Mouse (Mus musculus) midbrain, postnatal 0 days (tissue): ENCODE data around the gene Fopnl. TPM values are rescaled to one million over a fixed set of nuclear protein-coding genes. Genes with fewer than 3 reads are reported as not detected.
A peak's percentile ranks its signal among the peaks of the same experiment; 100 is the strongest.

Experiments
- ATAC-seq: fragments of 200-750 bp; cut with Nextera tagmentation; 2 replicates; pipeline ENCODE4 v1.8.0; 2017; ENCODE audit warnings: moderate number of reproducible peaks, mild to moderate bottlenecking, moderate TSS enrichment, moderate library complexity; ENCODE audit not compliant: low FRiP score
- DNase-seq: peaks from one replicate; pipeline ENCODE4 v3.0.0-alpha.2; 2015; ENCODE audit warnings: low spot score
- H3K27ac ChIP-seq: fragments of 300-500 bp; sonication (generic); 2 replicates; pipeline ENCODE4 v1.5.1; 2014; ENCODE audit warnings: low read depth, mild to moderate bottlenecking, low read length, mixed read lengths
- H3K27me3 ChIP-seq: fragments of 300-500 bp; sonication (generic); 2 replicates; pipeline ENCODE4 v1.6.1; 2014; ENCODE audit warnings: low read length, control low read depth, mixed read lengths; ENCODE audit not compliant: insufficient read depth
- H3K36me3 ChIP-seq: fragments of 300-500 bp; sonication (generic); 2 replicates; pipeline ENCODE4 v1.6.1; 2014; ENCODE audit warnings: low read length, control low read depth, mixed read lengths; ENCODE audit not compliant: insufficient read depth
- H3K4me1 ChIP-seq: fragments of 300-500 bp; sonication (generic); 2 replicates; pipeline ENCODE4 v1.6.1; 2014; ENCODE audit warnings: mild to moderate bottlenecking, control low read depth, antibody characterized with exemption, low read length, mixed read lengths; ENCODE audit not compliant: insufficient read depth
- H3K4me2 ChIP-seq: fragments of 300-500 bp; sonication (generic); 2 replicates; pipeline ENCODE4 v1.6.1; 2014; ENCODE audit warnings: low read depth, mild to moderate bottlenecking, low read length, mixed read lengths; ENCODE audit not compliant: poor library complexity, severe bottlenecking
- H3K4me3 ChIP-seq: fragments of 300-500 bp; sonication (generic); 2 replicates; pipeline ENCODE4 v1.5.1; 2014; ENCODE audit warnings: low read depth, mild to moderate bottlenecking, low read length, moderate library complexity
- H3K9ac ChIP-seq: fragments of 300-500 bp; sonication (generic); replicated peaks from 2 replicates; pipeline ENCODE4 v1.6.1; 2014; ENCODE audit warnings: mild to moderate bottlenecking, low read length, moderate library complexity, mixed read lengths; ENCODE audit not compliant: poor library complexity, severe bottlenecking
- H3K9me3 ChIP-seq: fragments of 300-500 bp; sonication (generic); 2 replicates; pipeline ENCODE4 v1.6.1; 2016; ENCODE audit warnings: low read length, control low read depth
- CTCF ChIP-seq: IDR thresholded peaks from 2 replicates; pipeline ENCODE4 v1.5.1; 2016; ENCODE audit warnings: antibody characterized with exemption, mild to moderate bottlenecking
- WGBS: fragments of 180-500 bp; shearing (Covaris S2); extraction: QIAGEN DNeasy Blood & Tissue Kit; methylation state at CpG from one replicate; pipeline ENCODE4 v1.1.7; 2014; 5-methylcytosine and 5-hydroxymethylcytosine counted together
- polyA plus RNA-seq: library from polyadenylated mRNA; unstranded; fragments of >200 nt; fragmentation: Nextera tagmentation; extraction: Ambion mirVana; gene quantifications from 2 replicates; pipeline ENCODE4 v1.2.1, GENCODE M21; 2015
- total RNA-seq: library from RNA; depleted of rRNA; stranded (reverse); fragments of >200 nt; gene quantifications from 2 replicates; pipeline ENCODE4 v1.2.3, GENCODE M21; 2014

Gene Fopnl
- total and polyA plus RNA-seq, 2 experiments from 2014 or later: 124 to 212 TPM

DNA sequence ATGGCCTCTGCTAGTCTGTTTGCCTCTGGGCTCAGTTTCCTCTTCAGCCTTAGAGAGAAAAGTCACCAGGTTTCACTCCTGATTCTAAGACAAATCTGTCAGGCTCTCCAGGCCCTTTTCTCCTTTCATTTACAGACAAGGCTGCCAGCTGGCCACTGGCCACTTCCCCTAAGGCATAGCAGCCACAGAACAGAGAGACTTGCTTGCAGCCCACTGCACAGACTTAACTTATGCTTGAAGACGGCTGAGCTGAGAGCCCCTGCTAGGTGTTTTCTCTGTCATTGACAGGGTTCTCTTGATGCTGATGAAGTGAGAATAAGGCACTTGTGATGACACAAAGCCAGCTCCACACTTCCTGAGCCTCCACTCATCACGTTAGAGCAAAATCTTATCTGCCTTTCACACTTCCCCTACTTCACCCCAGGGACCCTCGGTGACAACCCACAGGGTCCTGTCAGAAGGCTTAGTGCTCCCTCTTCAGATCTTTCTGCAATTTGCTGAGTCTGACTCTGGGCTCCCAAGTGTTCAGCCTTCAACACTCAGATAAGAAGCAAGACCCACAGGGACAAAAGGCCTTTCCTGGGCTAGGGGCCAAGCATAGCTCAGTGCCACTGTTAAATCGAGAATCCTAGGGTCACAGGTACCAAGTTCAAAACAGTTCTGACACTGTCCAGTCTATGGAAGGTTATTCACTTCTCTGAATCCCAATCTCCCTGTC lies 51.8 kb downstream of the Fopnl start:
- no peak overlapping the region for H3K9ac ChIP-seq
- H3K4me3 ChIP-seq: no peak overlapping the region
- no peak overlapping the region for H3K4me2 ChIP-seq
- no peak for ATAC-seq
- H3K36me3 ChIP-seq: no peaks in the 10 kb centered on the region
- 49% methylated on average over 4 of the region's 4 CpGs for WGBS
- peak; percentile 60 for DNase-seq
- no peaks in the 10 kb centered on the region for H3K27me3 ChIP-seq
- TF ChIP-seq CTCF: no peak
- H3K27ac ChIP-seq: no peak overlapping the region
- H3K9me3 ChIP-seq: no peaks in the 10 kb centered on the region
- no peaks in the 10 kb centered on the region for H3K4me1 ChIP-seq

GRCm38 (mm10) chr16:14264504-14264903 lies 52.7 kb downstream of the Fopnl start:
- Histone ChIP-seq H3K4me1 (no peaks in the 10 kb centered on the region), H3K27me3 (no peaks in the 10 kb centered on the region), H3K27ac (no peak overlapping the region), H3K9me3 (no peaks in the 10 kb centered on the region), H3K36me3 (no peaks in the 10 kb centered on the region), H3K4me3 (no peak overlapping the region), H3K9ac (no peak overlapping the region), H3K4me2 (no peak overlapping the region)
- WGBS: 84% methylated on average over 2 of the region's 2 CpGs
- ATAC-seq (no peak), DNase-seq (no peak)
- TF ChIP-seq CTCF: no peak

GRCm38 (mm10) chr16:14263241-14263640 lies 54.0 kb downstream of the Fopnl start:
- Histone ChIP-seq H3K4me2 (no peak overlapping the region), H3K9ac (no peak overlapping the region), H3K4me3 (no peak overlapping the region), H3K27ac (no peak overlapping the region), H3K27me3 (no peaks in the 10 kb centered on the region), H3K9me3 (no peaks in the 10 kb centered on the region), H3K4me1 (no peaks in the 10 kb centered on the region), H3K36me3 (no peaks in the 10 kb centered on the region)
- TF ChIP-seq CTCF: no peak
- 94% methylated on average over 6 of the region's 6 CpGs for WGBS
- DNase-seq: no peak
- ATAC-seq: no peak

GRCm38 (mm10) chr16:14262410-14262809 lies 54.8 kb downstream of the Fopnl start:
- Histone ChIP-seq H3K27ac (no peak overlapping the region), H3K9me3 (no peaks in the 10 kb centered on the region), H3K36me3 (no peaks in the 10 kb centered on the region), H3K4me1 (no peaks in the 10 kb centered on the region), H3K4me3 (no peak overlapping the region), H3K9ac (no peak overlapping the region), H3K27me3 (no peaks in the 10 kb centered on the region), H3K4me2 (no peak overlapping the region)
- DNase-seq: no peak
- ATAC-seq: no peak
- no peak for TF ChIP-seq CTCF
- WGBS: 83% methylated on average over 1 of the region's 1 CpGs

GRCm38 (mm10) chr16:14258856-14259255 lies 58.3 kb downstream of the Fopnl start:
- ATAC-seq: no peak
- Histone ChIP-seq H3K9me3 (no peaks in the 10 kb centered on the region), H3K27me3 (no peaks in the 10 kb centered on the region), H3K36me3 (no peaks in the 10 kb centered on the region), H3K4me3 (no peak overlapping the region), H3K4me2 (no peak overlapping the region), H3K4me1 (no peaks in the 10 kb centered on the region), H3K9ac (no peak overlapping the region), H3K27ac (no peak overlapping the region)
- TF ChIP-seq CTCF: no peak
- no peak for DNase-seq
- WGBS: 43% methylated on average over 2 of the region's 2 CpGs

- Histone ChIP-seq H3K9ac (no peak overlapping the region), H3K4me1 (no peaks in the 10 kb centered on the region), H3K4me3 (no peak overlapping the region), H3K4me2 (no peak overlapping the region), H3K27ac (no peak overlapping the region), H3K27me3 (no peaks in the 10 kb centered on the region), H3K36me3 (no peaks in the 10 kb centered on the region), H3K9me3 (no peaks in the 10 kb centered on the region)
- TF ChIP-seq CTCF: no peak
- ATAC-seq: no peak
- 81% methylated on average over 3 of the region's 3 CpGs for WGBS
- no peak for DNase-seq
Measured at GRCm38 (mm10) chr16:14253586-14253985, 63.6 kb downstream of the Fopnl start.
